Mouse (Mus musculus) heart, postnatal 25 days (tissue): ENCODE measurements around the gene Apba2. TPM values are rescaled to one million over a fixed set of nuclear protein-coding genes. Genes with fewer than 3 reads are reported as not detected.

Source experiments
- DNase-seq: peaks from one replicate; pipeline ENCODE4 v3.0.0; 2022; ENCODE audit warnings: low spot score
- intact Hi-C: fragments of 180-260 bp; cut with DNase I; formaldehyde crosslinking; loops from one replicate; pipeline ENCODE4 v1.15.1; 2025
- total RNA-seq, 2 experiments: library from RNA; stranded (reverse); gene quantifications; 2 replicates each; pipeline ENCODE4 v1.2.3; 2021

The Apba2 gene
- total RNA-seq, 2 experiments from 2014 or later: 0.44 to 0.87 TPM

- intact Hi-C loops: no loop called here
- no peak for DNase-seq
Measured at GRCm38 (mm10) chr7:64580293-64580692, 78.8 kb downstream of the Apba2 start.

GRCm38 (mm10) chr7:64582358-64582757 is 80.9 kb downstream of the Apba2 start:
- intact Hi-C loops: no loop called here

GRCm38 (mm10) chr7:64583670-64584121 is 82.2 kb downstream of the Apba2 start:
- intact Hi-C loops: no loop called here
- no peak for DNase-seq

More at GRCm38 (mm10) chr7:64582358-64582757, 80.9 kb downstream of the Apba2 start:
- DNase-seq: no peak

- intact Hi-C loops: no loop called here
- no peak for DNase-seq
Measured at GRCm38 (mm10) chr7:64586133-64586532, 84.6 kb downstream of the Apba2 start.

- no peak for DNase-seq
- intact Hi-C loops: no loop called here
Measured at GRCm38 (mm10) chr7:64586571-64586970, 85.1 kb downstream of the Apba2 start.

- intact Hi-C loops: no loop called here
- no peak for DNase-seq
Measured at GRCm38 (mm10) chr7:64588636-64589389, 87.3 kb downstream of the Apba2 start.

- intact Hi-C loops: no loop called here
- no peak for DNase-seq
Measured at GRCm38 (mm10) chr7:64595256-64595655, 93.8 kb downstream of the Apba2 start.

GRCm38 (mm10) chr7:64596652-64597051 is 95.1 kb downstream of the Apba2 start:
- DNase-seq: no peak
- intact Hi-C loops: no loop called here

GRCm38 (mm10) chr7:64609866-64610265 is 108.4 kb downstream of the Apba2 start:
- DNase-seq: no peak
- intact Hi-C loops: no loop called here

GRCm38 (mm10) chr7:64610875-64611274 is 109.4 kb downstream of the Apba2 start:
- intact Hi-C loops: no loop called here
- DNase-seq: no peak

GRCm38 (mm10) chr7:64619261-64619660 is 117.8 kb downstream of the Apba2 start:
- DNase-seq: no peak
- intact Hi-C loops: no loop called here

- intact Hi-C loops: no loop called here
- DNase-seq: no peak
Measured at GRCm38 (mm10) chr7:64626494-64626893, 125.0 kb downstream of the Apba2 start.

GRCm38 (mm10) chr7:64627972-64628655 is 126.6 kb downstream of the Apba2 start:
- no peak for DNase-seq
- intact Hi-C loops: no loop called here

GRCm38 (mm10) chr7:64630697-64631096 is 129.2 kb downstream of the Apba2 start:
- DNase-seq: no peak
- intact Hi-C loops: no loop called here

- intact Hi-C loops: no loop called here
- DNase-seq: no peak
Measured at GRCm38 (mm10) chr7:64631131-64631530, 129.6 kb downstream of the Apba2 start.

- no peak for DNase-seq
- intact Hi-C loops: no loop called here
Measured at GRCm38 (mm10) chr7:64631781-64632351, 130.4 kb downstream of the Apba2 start.

GRCm38 (mm10) chr7:64633182-64633581 is 131.7 kb downstream of the Apba2 start:
- intact Hi-C loops: no loop called here
- DNase-seq: no peak

GRCm38 (mm10) chr7:64633916-64634315 is 132.4 kb downstream of the Apba2 start:
- intact Hi-C loops: no loop called here
- no peak for DNase-seq

GRCm38 (mm10) chr7:64634482-64634881 is 133.0 kb downstream of the Apba2 start:
- no peak for DNase-seq
- intact Hi-C loops: no loop called here

- DNase-seq: no peak
- intact Hi-C loops: no loop called here
Measured at GRCm38 (mm10) chr7:64638922-64639321, 137.4 kb downstream of the Apba2 start.

- intact Hi-C loops: no loop called here
- DNase-seq: no peak
Measured at GRCm38 (mm10) chr7:64640651-64641050, 139.1 kb downstream of the Apba2 start.
